Mouse (Mus musculus) midbrain, embryonic 15.5 days (tissue): ENCODE measurements at regions not wholly inside any gene's neighbourhood (a gene's known extent, or its start where the extent isn't known, plus 50 kb on each side); places are given as distances from the start of the nearest gene placed in this dataset.

Experiments used
- ATAC-seq: fragments of 200-750 bp; cut with Nextera tagmentation; replicated peaks from 2 replicates; pipeline ENCODE4 v1.8.0; 2017; ENCODE audit warnings: moderate TSS enrichment
- H3K27ac ChIP-seq: fragments of 300-500 bp; sonication (generic); 2 replicates; pipeline ENCODE4 v1.5.1; 2015; ENCODE audit warnings: mild to moderate bottlenecking, inconsistent platforms
- H3K27me3 ChIP-seq: fragments of 300-500 bp; sonication (generic); replicated peaks from 2 replicates; pipeline ENCODE4 v1.6.1; 2015; ENCODE audit warnings: inconsistent platforms
- H3K36me3 ChIP-seq: fragments of 300-500 bp; sonication (generic); replicated peaks from 2 replicates; pipeline ENCODE4 v1.6.1; 2015; ENCODE audit warnings: inconsistent platforms
- H3K4me1 ChIP-seq: fragments of 300-500 bp; sonication (generic); 2 replicates; pipeline ENCODE4 v1.6.1; 2015; ENCODE audit warnings: inconsistent platforms
- H3K4me2 ChIP-seq: fragments of 300-500 bp; sonication (generic); 2 replicates; pipeline ENCODE4 v1.6.1; 2015; ENCODE audit warnings: inconsistent platforms, mild to moderate bottlenecking, moderate library complexity
- H3K4me3 ChIP-seq: fragments of 300-500 bp; sonication (generic); 2 replicates; pipeline ENCODE4 v1.5.1; 2015; ENCODE audit warnings: mild to moderate bottlenecking, inconsistent platforms
- H3K9ac ChIP-seq: fragments of 300-500 bp; sonication (generic); 2 replicates; pipeline ENCODE4 v1.6.1; 2015; ENCODE audit warnings: mild to moderate bottlenecking, inconsistent platforms
- H3K9me3 ChIP-seq: fragments of 300-500 bp; sonication (generic); 2 replicates; pipeline ENCODE4 v1.6.1; 2016; ENCODE audit warnings: inconsistent platforms
- WGBS: fragments of 180-500 bp; shearing (Covaris S2); methylation state at CpG from one replicate; pipeline ENCODE4 v1.1.7; 2015; ENCODE audit warnings: mixed read lengths; 5-methylcytosine and 5-hydroxymethylcytosine counted together

DNA sequence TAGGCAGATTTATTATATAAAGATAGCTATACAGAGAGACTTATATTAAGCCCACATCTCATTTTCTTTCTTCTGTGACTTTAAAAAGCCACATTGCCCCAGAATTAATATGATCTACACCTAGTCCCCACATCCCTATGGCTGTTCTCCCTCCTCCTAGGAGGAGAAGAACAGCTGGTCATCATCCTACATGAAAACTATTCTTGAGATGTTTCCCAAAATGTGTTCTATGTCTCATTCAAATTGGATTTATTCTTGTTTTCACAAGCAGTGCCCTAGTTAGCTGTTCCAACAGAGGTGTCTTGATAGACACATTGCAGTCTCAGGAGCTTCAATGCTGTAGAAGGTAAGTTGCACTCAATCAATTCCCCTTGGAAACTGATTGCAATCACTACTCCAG lies 429.1 kb upstream of the Brinp1 start:
- Histone ChIP-seq H3K27me3 (no peaks in the 10 kb centered on the region), H3K27ac (no peak overlapping the region), H3K4me1 (no peaks in the 10 kb centered on the region), H3K9me3 (no peaks in the 10 kb centered on the region), H3K36me3 (no peaks in the 10 kb centered on the region), H3K4me3 (no peak overlapping the region), H3K9ac (no peak overlapping the region), H3K4me2 (no peak overlapping the region)
- no peak for ATAC-seq

DNA sequence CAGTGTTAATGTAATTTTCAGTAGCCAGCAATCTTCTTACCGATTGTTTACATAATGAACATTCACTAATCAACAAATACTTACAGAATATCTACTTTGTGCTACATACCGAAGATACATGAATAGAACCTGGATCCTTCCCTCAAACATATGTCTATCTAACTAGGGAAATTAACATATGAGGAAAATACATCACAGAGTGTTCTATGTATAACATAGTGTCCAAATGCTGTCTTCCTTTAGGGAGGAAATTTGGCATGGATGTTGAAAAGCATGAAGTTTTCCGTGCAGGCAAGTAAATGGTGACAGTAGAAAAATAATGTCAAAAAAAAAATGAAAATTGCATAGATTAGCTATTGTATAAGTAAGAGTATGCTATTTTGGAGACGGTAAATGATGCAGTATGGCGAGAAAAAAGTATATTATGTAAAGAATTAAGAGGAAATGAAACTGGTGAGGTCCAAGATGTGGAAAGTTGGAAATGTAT lies 392.8 kb upstream of the Brinp1 start:
- Histone ChIP-seq H3K36me3 (no peaks in the 10 kb centered on the region), H3K4me2 (no peak overlapping the region), H3K9me3 (no peaks in the 10 kb centered on the region), H3K27ac (no peak overlapping the region), H3K4me3 (no peak overlapping the region), H3K27me3 (no peaks in the 10 kb centered on the region), H3K9ac (no peak overlapping the region), H3K4me1 (no peaks in the 10 kb centered on the region)
- 89% methylated on average over 5 of the region's 5 CpGs for WGBS
- no peak for ATAC-seq

- no peak for ATAC-seq
- no peak overlapping the region for H3K4me2 ChIP-seq
- H3K9ac ChIP-seq: no peak overlapping the region
- no peak overlapping the region for H3K4me3 ChIP-seq
- WGBS: 58% methylated on average over 3 of the region's 3 CpGs
- H3K36me3 ChIP-seq: no peaks in the 10 kb centered on the region
- H3K4me1 ChIP-seq: no peaks in the 10 kb centered on the region
- no peaks in the 10 kb centered on the region for H3K9me3 ChIP-seq
- H3K27ac ChIP-seq: no peak overlapping the region
- no peaks in the 10 kb centered on the region for H3K27me3 ChIP-seq
Measured at GRCm38 (mm10) chr4:69327606-69328005, 373.4 kb upstream of the Brinp1 start.
